In genomic region chr4:127586822-127587221, GRCm38 (mm10) we compare ENCODE assay signal across 19 mouse cellular contexts.
"Had no signal": no experiment of that assay in that cellular context is flagged by ENCODE, and none has a peak within 500 bp of the region (broad histone marks: within the 10 kb centered on the region; RNA-seq: fewer than 3 reads in every experiment).

No protein-coding gene starts in this region.

- DNase-seq: cerebellum, adult 2 months; cerebellum, adult 8-10 months; cerebellum, adult 9-10 months; cerebellum, adult 9-11 months; cerebellum, postnatal 25 days; cerebellum, postnatal 36 days; embryo, embryonic 11 days; gastrocnemius, adult 2 months; gastrocnemius, postnatal 10 days; gastrocnemius, postnatal 14 days; gastrocnemius, postnatal 25 days; gastrocnemius, postnatal 36 days; heart, adult 18-20 months; heart, adult 2 months had no signal

- ATAC-seq: forebrain, embryonic 13.5 days; forebrain, embryonic 14.5 days; forebrain, embryonic 15.5 days; forebrain, embryonic 16.5 days; forebrain, postnatal 0 days had no signal
